Mouse (Mus musculus) bone marrow, adult 2 months (tissue): ENCODE data around the gene Inf2.

ENCODE experiments used
- CTCF ChIP-seq: fragments of 200-500 bp; IDR thresholded peaks from 2 replicates; pipeline ENCODE4 v1.5.1; 2011; ENCODE audit warnings: low read length, control low read depth; ENCODE audit not compliant: control insufficient read depth, insufficient read depth
- POLR2A ChIP-seq: fragments of 200-500 bp; IDR thresholded peaks from 2 replicates; pipeline ENCODE4 v1.6.1; 2011; ENCODE audit warnings: low read depth, mild to moderate bottlenecking, control low read depth, low read length, borderline replicate concordance; ENCODE audit not compliant: control insufficient read depth

DNA sequence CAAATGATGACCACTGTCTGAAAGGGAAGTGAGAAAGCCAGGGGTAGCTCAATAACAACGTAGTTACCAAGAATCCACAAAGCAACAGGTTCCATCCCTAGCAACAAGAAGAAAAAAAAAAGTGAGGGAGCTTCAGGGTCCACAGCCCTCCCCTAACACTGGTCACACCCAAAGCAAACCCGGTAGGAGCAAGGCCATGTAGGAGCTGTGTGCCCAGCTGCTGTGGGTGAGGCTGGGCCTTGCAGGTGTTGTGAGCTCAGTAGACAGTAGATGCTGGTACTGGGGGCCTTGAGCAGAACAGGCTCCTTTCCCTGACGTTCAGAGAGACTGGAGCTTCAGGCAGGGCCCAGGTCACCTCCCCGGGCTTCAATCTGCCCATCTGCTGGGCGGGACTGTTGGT, 36.1 kb upstream of the Inf2 start:
- TF ChIP-seq POLR2A (no peak), CTCF (no peak)
